Mouse (Mus musculus): ENCODE measurements around the gene Rps3a1. TPM values are rescaled to one million over a fixed set of nuclear protein-coding genes. Genes with fewer than 3 reads are reported as not detected.
A peak's percentile ranks its signal among the peaks of the same experiment; 100 is the strongest.

The Rps3a1 gene
- 100 to 1,000 TPM; 482 to 538 TPM for total RNA-seq (2021)
- polyA plus RNA-seq (2012; rRNA removed), result 186 and 373 TPM in 2 replicates
- long read RNA-seq, transcript Rps3a1-201 (6 exons, 977 nt), result major isoform, 173 of 207 reads
- long read RNA-seq, partial matches to known transcripts, result 34 of 207 reads
- long read RNA-seq, other reads (novel, unspliced or antisense), result 0 of 207 reads

GRCm38 (mm10) chr3:86142263-86142933 lies at the start of gene Rps3a1:
Gene Rps3a1 (minus strand): TSS chr3:86142702.
- Histone ChIP-seq H3K27ac (peak within 1 kb of the TSS; percentile 84), H3K4me3 (peak within 1 kb of the TSS; percentile 76), H3K9ac (ENCODE audit: low read depth, low read length) (peak within 1 kb of the TSS; percentile 80), H3K36me3 (ENCODE audit: control insufficient read depth, insufficient read depth, low read length) (peaks cover 17% of the 10 kb centered on the region), H3K4me1 (ENCODE audit: control insufficient read depth, insufficient read depth, low read length) (peaks cover 3% of the 10 kb centered on the region), H3K27me3 (ENCODE audit: control insufficient read depth, insufficient read depth, low read length) (no peaks in the 10 kb centered on the region), H3K79me2 (replicated peaks; ENCODE audit: control insufficient read depth, insufficient read depth, low read length) (no peaks in the 10 kb centered on the region; the same call in 1 of the 2 replicates)
- under 1% methylated on average over 77 of the region's 77 CpGs for WGBS
- TF ChIP-seq CTCF (IDR thresholded peaks at IDR 0.05) (no peak; the same call in 1 of the 2 replicates), POLR2A (IDR thresholded peaks at IDR 0.05; ENCODE audit: insufficient read depth, low read depth, low read length) (peak; percentile 94), EP300 (IDR thresholded peaks at IDR 0.05; ENCODE audit: insufficient read depth, low read depth, low read length) (peak; percentile 77; the same call in 1 of the 2 replicates)
- peak; percentile 98 to 100 for DNase-seq
- intact Hi-C loops (cut with DNase I), result loop anchor here (2.0 kb wide), 2 partner anchors 82 to 570 kb away; partner anchors contain the start of gene Lrba

- no peak for TF ChIP-seq EP300 (IDR thresholded peaks at IDR 0.05; ENCODE audit: insufficient read depth, low read depth, low read length)
- TF ChIP-seq CTCF (IDR thresholded peaks at IDR 0.05), result no peak
- TF ChIP-seq POLR2A (IDR thresholded peaks at IDR 0.05; ENCODE audit: insufficient read depth, low read depth, low read length), result no peak
- Histone ChIP-seq H3K4me1 (ENCODE audit: control insufficient read depth, insufficient read depth, low read length) (no peaks in the 10 kb centered on the region), H3K27ac (no peak overlapping the region), H3K4me3 (no peak overlapping the region), H3K9ac (ENCODE audit: low read depth, low read length) (no peak overlapping the region), H3K79me2 (replicated peaks; ENCODE audit: control insufficient read depth, insufficient read depth, low read length) (no peaks in the 10 kb centered on the region), H3K27me3 (ENCODE audit: control insufficient read depth, insufficient read depth, low read length) (no peaks in the 10 kb centered on the region), H3K36me3 (ENCODE audit: control insufficient read depth, insufficient read depth, low read length) (no peaks in the 10 kb centered on the region)
- DNase-seq, result no peak
- WGBS, result 85% methylated on average over 5 of the region's 5 CpGs
- intact Hi-C loops (cut with DNase I), result no loop called here
Measured at GRCm38 (mm10) chr3:86187736-86188389, 45.4 kb upstream of the Rps3a1 start.

GRCm38 (mm10) chr3:86184546-86184945 lies 42.0 kb upstream of the Rps3a1 start:
- Histone ChIP-seq H3K4me1 (ENCODE audit: control insufficient read depth, insufficient read depth, low read length) (no peaks in the 10 kb centered on the region), H3K36me3 (ENCODE audit: control insufficient read depth, insufficient read depth, low read length) (no peaks in the 10 kb centered on the region), H3K9ac (ENCODE audit: low read depth, low read length) (no peak overlapping the region), H3K27me3 (ENCODE audit: control insufficient read depth, insufficient read depth, low read length) (no peaks in the 10 kb centered on the region), H3K4me3 (no peak overlapping the region), H3K27ac (no peak overlapping the region), H3K79me2 (replicated peaks; ENCODE audit: control insufficient read depth, insufficient read depth, low read length) (no peaks in the 10 kb centered on the region)
- intact Hi-C loops (cut with DNase I), result no loop called here
- 89% methylated on average over 7 of the region's 7 CpGs for WGBS
- no peak for TF ChIP-seq EP300 (IDR thresholded peaks at IDR 0.05; ENCODE audit: insufficient read depth, low read depth, low read length)
- TF ChIP-seq POLR2A (IDR thresholded peaks at IDR 0.05; ENCODE audit: insufficient read depth, low read depth, low read length), result no peak
- no peak for TF ChIP-seq CTCF (IDR thresholded peaks at IDR 0.05)
- no peak for DNase-seq

- Histone ChIP-seq H3K4me3 (no peak overlapping the region), H3K79me2 (replicated peaks; ENCODE audit: control insufficient read depth, insufficient read depth, low read length) (no peaks in the 10 kb centered on the region), H3K9ac (ENCODE audit: low read depth, low read length) (no peak overlapping the region), H3K27me3 (ENCODE audit: control insufficient read depth, insufficient read depth, low read length) (no peaks in the 10 kb centered on the region), H3K36me3 (ENCODE audit: control insufficient read depth, insufficient read depth, low read length) (no peaks in the 10 kb centered on the region), H3K4me1 (ENCODE audit: control insufficient read depth, insufficient read depth, low read length) (no peaks in the 10 kb centered on the region), H3K27ac (no peak overlapping the region)
- no peak for TF ChIP-seq EP300 (IDR thresholded peaks at IDR 0.05; ENCODE audit: insufficient read depth, low read depth, low read length)
- no peak for TF ChIP-seq POLR2A (IDR thresholded peaks at IDR 0.05; ENCODE audit: insufficient read depth, low read depth, low read length)
- TF ChIP-seq CTCF (IDR thresholded peaks at IDR 0.05), result no peak
- intact Hi-C loops (cut with DNase I), result no loop called here
- no peak for DNase-seq
- whole genome bisulfite sequencing, result 50% methylated on average over 5 of the region's 5 CpGs
Measured at GRCm38 (mm10) chr3:86181107-86181506, 38.6 kb upstream of the Rps3a1 start.

GRCm38 (mm10) chr3:86179714-86180113 lies 37.2 kb upstream of the Rps3a1 start:
- Histone ChIP-seq H3K27me3 (ENCODE audit: control insufficient read depth, insufficient read depth, low read length) (no peaks in the 10 kb centered on the region), H3K9ac (ENCODE audit: low read depth, low read length) (no peak overlapping the region), H3K36me3 (ENCODE audit: control insufficient read depth, insufficient read depth, low read length) (no peaks in the 10 kb centered on the region), H3K79me2 (replicated peaks; ENCODE audit: control insufficient read depth, insufficient read depth, low read length) (no peaks in the 10 kb centered on the region), H3K4me1 (ENCODE audit: control insufficient read depth, insufficient read depth, low read length) (no peaks in the 10 kb centered on the region), H3K27ac (no peak overlapping the region), H3K4me3 (no peak overlapping the region)
- no peak for DNase-seq
- 87% methylated on average over 7 of the region's 7 CpGs for WGBS
- no peak for TF ChIP-seq POLR2A (IDR thresholded peaks at IDR 0.05; ENCODE audit: insufficient read depth, low read depth, low read length)
- TF ChIP-seq EP300 (IDR thresholded peaks at IDR 0.05; ENCODE audit: insufficient read depth, low read depth, low read length), result no peak
- TF ChIP-seq CTCF (IDR thresholded peaks at IDR 0.05), result no peak
- intact Hi-C loops (cut with DNase I), result no loop called here
